Mouse (Mus musculus) kidney, adult 18-20 months (tissue): ENCODE results near the gene Crip2.

ENCODE experiments used
- DNase-seq: peaks from one replicate; pipeline ENCODE4 v3.0.0; 2021

The Crip2 gene

GRCm38 (mm10) chr12:113139908-113140615 is at the start of gene Crip2:
TSS of gene Crip2 (plus strand) at chr12:113140236.
- peak; percentile 91 for DNase-seq

GRCm38 (mm10) chr12:113097040-113097439 is 43.0 kb upstream of the Crip2 start:
- DNase-seq, result no peak

GRCm38 (mm10) chr12:113097749-113098281 is 42.2 kb upstream of the Crip2 start, which contains the start of gene Mta1:
TSS of gene Mta1 (plus strand) at chr12:113098278.
- DNase-seq, result peak; percentile 46

- DNase-seq, result peak; percentile 39
Measured at GRCm38 (mm10) chr12:113098530-113099151, 41.4 kb upstream of the Crip2 start.

- DNase-seq, result no peak
Measured at GRCm38 (mm10) chr12:113099470-113100237, 40.4 kb upstream of the Crip2 start.

- DNase-seq, result peak; percentile 34
Measured at GRCm38 (mm10) chr12:113100448-113101076, 39.5 kb upstream of the Crip2 start.

GRCm38 (mm10) chr12:113101251-113101960 is 38.6 kb upstream of the Crip2 start:
- no peak for DNase-seq

- DNase-seq, result peak; percentile 62
Measured at GRCm38 (mm10) chr12:113102461-113102860, 37.6 kb upstream of the Crip2 start.

- DNase-seq, result no peak
Measured at GRCm38 (mm10) chr12:113103846-113104451, 36.1 kb upstream of the Crip2 start.

GRCm38 (mm10) chr12:113106386-113106785 is 33.6 kb upstream of the Crip2 start:
- DNase-seq, result no peak

GRCm38 (mm10) chr12:113107431-113108124 is 32.5 kb upstream of the Crip2 start:
- DNase-seq, result no peak

GRCm38 (mm10) chr12:113108528-113109283 is 31.3 kb upstream of the Crip2 start:
- no peak for DNase-seq

- DNase-seq, result no peak
Measured at GRCm38 (mm10) chr12:113109801-113110200, 30.2 kb upstream of the Crip2 start.

GRCm38 (mm10) chr12:113114141-113114540 is 25.9 kb upstream of the Crip2 start:
- no peak for DNase-seq

GRCm38 (mm10) chr12:113114856-113115538 is 25.0 kb upstream of the Crip2 start:
- no peak for DNase-seq

- peak; percentile 85 for DNase-seq
Measured at GRCm38 (mm10) chr12:113119516-113120410, 20.3 kb upstream of the Crip2 start.

GRCm38 (mm10) chr12:113124726-113125125 is 15.3 kb upstream of the Crip2 start:
- no peak for DNase-seq

- no peak for DNase-seq
Measured at GRCm38 (mm10) chr12:113130732-113131131, 9.3 kb upstream of the Crip2 start.

GRCm38 (mm10) chr12:113131601-113132000 is 8.4 kb upstream of the Crip2 start:
- no peak for DNase-seq
